Mouse (Mus musculus) C2C12 (cell line): Measurements from ENCODE around the gene Shisa6.

Source experiments
- CEBPB ChIP-seq: IDR thresholded peaks from one replicate; pipeline ENCODE4 v1.6.1; 2011; ENCODE audit warnings: low read depth, mild to moderate bottlenecking, control low read depth, moderate library complexity
- CTCF ChIP-seq: IDR thresholded peaks from one replicate; pipeline ENCODE4 v1.5.1; 2011; ENCODE audit not compliant: control insufficient read depth, insufficient read depth, insufficient read length
- MYOD1 ChIP-seq: IDR thresholded peaks from one replicate; pipeline ENCODE4 v1.6.1; 2011; ENCODE audit warnings: low read depth; ENCODE audit not compliant: control insufficient read depth, insufficient read length
- MYOG ChIP-seq: IDR thresholded peaks from one replicate; pipeline ENCODE4 v1.6.1; 2011; ENCODE audit not compliant: control insufficient read depth, insufficient read length; ENCODE audit errors: extremely low read depth
- USF1 ChIP-seq: IDR thresholded peaks from one replicate; pipeline ENCODE4 v1.6.1; 2011; ENCODE audit warnings: low read depth, mild to moderate bottlenecking, control low read depth, moderate library complexity

DNA sequence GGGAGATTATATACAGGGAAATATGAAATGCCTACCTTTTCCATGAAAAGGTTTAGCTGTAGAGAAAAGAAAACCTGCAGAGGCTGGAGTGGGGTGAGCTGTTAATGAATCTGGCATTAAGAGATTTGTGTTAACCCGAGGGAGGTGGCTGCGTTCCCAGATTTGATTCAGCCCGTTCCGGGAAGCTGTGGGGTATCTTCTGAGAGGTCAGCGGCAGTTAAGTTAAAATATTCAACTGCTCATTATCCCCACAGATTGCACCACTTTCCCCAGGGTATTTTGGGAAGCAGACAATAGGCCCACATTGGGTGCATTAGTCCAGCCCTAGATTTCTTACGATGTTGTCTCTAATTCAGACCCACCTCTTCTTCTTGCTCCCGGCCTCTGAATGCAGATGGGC is 213.0 kb downstream of the Shisa6 start:
- TF ChIP-seq MYOG (no peak), CTCF (no peak), CEBPB (no peak), USF1 (no peak), MYOD1 (no peak)
